Mouse (Mus musculus): ENCODE results near the gene Wdr35.

Wdr35 gene

GRCm38 (mm10) chr12:8973820-8974465 lies at the start of gene Wdr35:
TSS of gene Wdr35 (plus strand) at chr12:8973892.
- DNase-seq (ENCODE audit: low spot score) = peak; percentile 95

GRCm38 (mm10) chr12:8927652-8928051 lies 46.0 kb upstream of the Wdr35 start:
- no peak for DNase-seq (ENCODE audit: low spot score)

- DNase-seq (ENCODE audit: low spot score) = no peak
These were observed 44.9 kb upstream of the Wdr35 start for GRCm38 (mm10) chr12:8928766-8929165.

- no peak for DNase-seq (ENCODE audit: low spot score)
These were observed 42.6 kb upstream of the Wdr35 start for GRCm38 (mm10) chr12:8931083-8931482.

GRCm38 (mm10) chr12:8935349-8935748 lies 38.3 kb upstream of the Wdr35 start:
- DNase-seq (ENCODE audit: low spot score) = no peak

GRCm38 (mm10) chr12:8936210-8936609 lies 37.5 kb upstream of the Wdr35 start:
- peak; percentile 63 for DNase-seq (ENCODE audit: low spot score)

- DNase-seq (ENCODE audit: low spot score) = no peak
These were observed 34.2 kb upstream of the Wdr35 start for GRCm38 (mm10) chr12:8939490-8939889.

- DNase-seq (ENCODE audit: low spot score) = no peak
These were observed 33.4 kb upstream of the Wdr35 start for GRCm38 (mm10) chr12:8940011-8941005.

GRCm38 (mm10) chr12:8941131-8941615 lies 32.5 kb upstream of the Wdr35 start:
- no peak for DNase-seq (ENCODE audit: low spot score)

- no peak for DNase-seq (ENCODE audit: low spot score)
These were observed 31.8 kb upstream of the Wdr35 start for GRCm38 (mm10) chr12:8941699-8942392.

GRCm38 (mm10) chr12:8947163-8947562 lies 26.5 kb upstream of the Wdr35 start:
- no peak for DNase-seq (ENCODE audit: low spot score)

- peak; percentile 83 for DNase-seq (ENCODE audit: low spot score)
These were observed 25.8 kb upstream of the Wdr35 start, which contains the start of gene Matn3 for GRCm38 (mm10) chr12:8947714-8948464. TSS of gene Matn3 (plus strand) at chr12:8947929.

GRCm38 (mm10) chr12:8953136-8953535 lies 20.6 kb upstream of the Wdr35 start:
- DNase-seq (ENCODE audit: low spot score) = no peak

GRCm38 (mm10) chr12:8954161-8954561 lies 19.5 kb upstream of the Wdr35 start:
- no peak for DNase-seq (ENCODE audit: low spot score)

- no peak for DNase-seq (ENCODE audit: low spot score)
These were observed 11.9 kb upstream of the Wdr35 start for GRCm38 (mm10) chr12:8961607-8962316.

GRCm38 (mm10) chr12:8969828-8970227 lies 3.9 kb upstream of the Wdr35 start:
- no peak for DNase-seq (ENCODE audit: low spot score)

GRCm38 (mm10) chr12:8975076-8975475 lies 1.4 kb downstream of the Wdr35 start:
- no peak for DNase-seq (ENCODE audit: low spot score)

GRCm38 (mm10) chr12:8993231-8993630 lies 19.5 kb downstream of the Wdr35 start:
- DNase-seq (ENCODE audit: low spot score) = no peak

GRCm38 (mm10) chr12:8998318-8998717 lies 24.6 kb downstream of the Wdr35 start:
- no peak for DNase-seq (ENCODE audit: low spot score)

GRCm38 (mm10) chr12:9002038-9002648 lies 28.5 kb downstream of the Wdr35 start:
- DNase-seq (ENCODE audit: low spot score) = peak; percentile 57
